Mouse (Mus musculus) hindbrain, embryonic 11.5 days (tissue): ENCODE measurements around the gene Lrp6. TPM values are rescaled to one million over a fixed set of nuclear protein-coding genes. Genes with fewer than 3 reads are reported as not detected.

Experiments
- ATAC-seq: fragments of 200-750 bp; cut with Nextera tagmentation; 2 replicates; pipeline ENCODE4 v1.8.0; 2017; ENCODE audit warnings: mild to moderate bottlenecking, moderate TSS enrichment, moderate library complexity; ENCODE audit not compliant: low FRiP score
- DNase-seq: peaks from one replicate; pipeline ENCODE4 v3.0.0-alpha.2; 2015; ENCODE audit warnings: low spot score
- H3K27ac ChIP-seq: fragments of 300-500 bp; sonication (generic); 2 replicates; pipeline ENCODE4 v1.5.1; 2014; ENCODE audit warnings: mild to moderate bottlenecking, low read depth, low read length
- H3K27me3 ChIP-seq: fragments of 300-500 bp; sonication (generic); 2 replicates; pipeline ENCODE4 v1.6.1; 2014; ENCODE audit warnings: mild to moderate bottlenecking, low read length, moderate library complexity, mixed read lengths; ENCODE audit not compliant: control insufficient read depth, insufficient read depth
- H3K36me3 ChIP-seq: fragments of 300-500 bp; sonication (generic); 2 replicates; pipeline ENCODE4 v1.6.1; 2014; ENCODE audit warnings: mild to moderate bottlenecking, low read length, moderate library complexity, mixed read lengths; ENCODE audit not compliant: control insufficient read depth, insufficient read depth
- H3K4me1 ChIP-seq: fragments of 300-500 bp; sonication (generic); replicated peaks from 2 replicates; pipeline ENCODE4 v1.6.1; 2014; ENCODE audit warnings: low read length, mixed read lengths; ENCODE audit not compliant: control insufficient read depth, insufficient read depth
- H3K4me2 ChIP-seq: fragments of 300-500 bp; sonication (generic); replicated peaks from 2 replicates; pipeline ENCODE4 v1.6.1; 2014; ENCODE audit warnings: mild to moderate bottlenecking, low read depth, low read length
- H3K4me3 ChIP-seq: fragments of 300-500 bp; sonication (generic); 2 replicates; pipeline ENCODE4 v1.5.1; 2014; ENCODE audit warnings: low read depth, low read length
- H3K9ac ChIP-seq: fragments of 300-500 bp; sonication (generic); 2 replicates; pipeline ENCODE4 v1.6.1; 2014; ENCODE audit warnings: low read depth, low read length
- H3K9me3 ChIP-seq: fragments of 300-500 bp; sonication (generic); 2 replicates; pipeline ENCODE4 v1.6.1; 2016; ENCODE audit warnings: low read length; ENCODE audit not compliant: control insufficient read depth
- WGBS: fragments of 180-500 bp; shearing (Covaris S2); extraction: QIAGEN DNeasy Blood & Tissue Kit; methylation state at CpG from one replicate; pipeline ENCODE4 v1.1.7; 2014; 5-methylcytosine and 5-hydroxymethylcytosine counted together
- polyA plus RNA-seq: library from polyadenylated mRNA; unstranded; fragments of >200 nt; fragmentation: Nextera tagmentation; extraction: Ambion mirVana; gene quantifications from 2 replicates; pipeline ENCODE4 v1.2.1, GENCODE M21; 2014

The Lrp6 gene
- 28.9 and 37.1 TPM in 2 replicates for polyA plus RNA-seq

DNA sequence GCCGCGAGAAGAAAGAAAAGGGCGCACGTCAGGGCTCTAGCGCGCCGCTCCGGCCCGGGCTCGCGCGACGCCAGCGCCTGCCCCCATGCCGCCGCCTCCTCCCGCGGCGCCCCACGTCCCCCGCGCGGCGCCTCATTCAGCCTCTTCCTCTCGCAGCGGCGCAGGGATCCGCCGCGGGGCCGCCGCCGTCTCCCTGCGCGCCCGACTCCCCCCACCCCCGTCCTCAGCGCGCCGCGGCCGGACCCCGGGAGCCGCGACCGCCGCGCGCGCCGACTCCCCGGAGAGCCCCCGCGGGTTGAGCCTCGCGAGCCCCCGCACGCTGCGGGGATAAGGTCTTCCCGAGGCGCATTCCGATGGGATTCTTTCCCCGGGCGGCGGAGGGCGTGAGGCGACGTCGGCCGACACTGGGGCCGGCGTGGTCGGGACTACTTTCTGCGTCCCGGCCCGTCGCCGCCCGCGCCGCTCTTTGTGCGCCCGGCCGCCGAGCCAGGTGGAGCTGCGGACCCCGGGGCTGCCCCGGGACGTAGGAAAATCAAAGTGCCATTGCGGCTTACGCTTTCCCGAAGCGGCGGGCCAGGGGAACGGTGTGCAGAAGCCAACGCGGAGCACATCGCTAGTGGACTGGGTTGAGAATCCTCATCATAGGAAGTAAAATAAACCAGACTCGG is at the start of gene Lrp6:
TSS of gene Lrp6 (minus strand) at position 148 of the 668 bp plus-strand sequence.
- peak within 1 kb of the TSS; percentile 86 for H3K4me3 ChIP-seq
- H3K27me3 ChIP-seq: no peaks in the 10 kb centered on the region

DNA sequence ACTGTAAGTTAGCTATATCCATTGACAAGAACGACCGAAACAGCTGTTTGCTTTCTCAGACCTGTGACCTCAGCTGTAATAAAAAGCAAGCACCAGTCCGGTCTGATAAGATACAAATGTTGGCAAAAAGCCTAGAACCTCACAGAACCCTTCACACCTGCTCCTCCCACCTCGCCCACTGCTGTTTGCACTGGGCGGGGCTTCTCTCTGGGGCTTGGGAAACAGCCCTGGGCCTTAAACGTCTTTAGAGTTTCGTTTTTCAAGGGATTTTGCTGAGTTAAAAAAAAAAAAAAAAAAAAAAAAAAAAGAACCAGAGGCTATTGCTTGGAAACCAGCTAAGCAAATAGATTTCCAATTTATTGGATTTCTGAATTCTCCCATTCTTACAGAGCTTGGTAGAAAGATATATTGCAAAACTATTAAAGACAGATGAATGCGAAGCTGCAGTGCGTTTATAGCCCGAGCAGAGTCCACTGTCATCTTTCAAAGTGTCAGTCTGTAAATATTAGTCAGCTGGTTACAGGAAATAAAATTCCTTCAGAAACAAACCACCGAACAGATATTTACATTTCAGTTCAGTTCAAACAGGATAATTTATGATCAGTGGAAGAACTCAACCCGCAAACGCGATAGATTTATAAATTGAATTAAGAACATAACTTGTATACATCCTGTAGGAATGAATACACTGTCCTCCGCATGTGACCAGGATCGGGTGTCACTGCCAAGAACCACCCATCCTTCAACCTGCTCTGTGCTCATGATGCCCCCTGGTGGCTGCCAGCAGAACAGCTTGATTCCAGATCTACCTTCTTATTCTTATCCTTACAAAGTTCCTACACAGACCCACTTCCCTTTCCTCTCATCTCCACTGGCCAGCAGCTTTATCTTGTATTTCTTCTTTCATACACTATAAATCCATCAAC is 48.2 kb upstream of the Lrp6 start:
- no peaks in the 10 kb centered on the region for H3K36me3 ChIP-seq
- ATAC-seq (peak; percentile 74), DNase-seq (peak; percentile 83)
- H3K9ac ChIP-seq: no peak overlapping the region
- H3K27ac ChIP-seq: no peak overlapping the region
- H3K4me1 ChIP-seq: no peaks in the 10 kb centered on the region
- WGBS: 25% methylated on average over 16 of the region's 16 CpGs
- H3K4me3 ChIP-seq: no peak overlapping the region
- H3K4me2 ChIP-seq: no peak overlapping the region
- no peaks in the 10 kb centered on the region for H3K27me3 ChIP-seq
- no peaks in the 10 kb centered on the region for H3K9me3 ChIP-seq

More for the DNA sequence above, at the start of gene Lrp6:
- ATAC-seq: peak; percentile 94
- Histone ChIP-seq H3K9ac (peak within 1 kb of the TSS; percentile 99), H3K36me3 (no peaks in the 10 kb centered on the region), H3K9me3 (no peaks in the 10 kb centered on the region), H3K4me2 (peak within 1 kb of the TSS; percentile 80), H3K27ac (peak within 1 kb of the TSS; percentile 96), H3K4me1 (0 out of 2 replicates have a peak, but pooled peaks cover 3% of the 10 kb centered on the region)
- under 1% methylated on average over 65 of the region's 99 CpGs for WGBS
- DNase-seq: peak; percentile 92

GRCm38 (mm10) chr6:134614322-134614721 is 47.6 kb upstream of the Lrp6 start:
- no peaks in the 10 kb centered on the region for H3K27me3 ChIP-seq
- no peaks in the 10 kb centered on the region for H3K36me3 ChIP-seq
- H3K4me2 ChIP-seq: no peak overlapping the region
- no peak overlapping the region for H3K9ac ChIP-seq
- DNase-seq: no peak
- no peak overlapping the region for H3K27ac ChIP-seq
- 89% methylated on average over 4 of the region's 4 CpGs for WGBS
- H3K4me1 ChIP-seq: no peaks in the 10 kb centered on the region
- ATAC-seq: no peak
- no peak overlapping the region for H3K4me3 ChIP-seq
- no peaks in the 10 kb centered on the region for H3K9me3 ChIP-seq

DNA sequence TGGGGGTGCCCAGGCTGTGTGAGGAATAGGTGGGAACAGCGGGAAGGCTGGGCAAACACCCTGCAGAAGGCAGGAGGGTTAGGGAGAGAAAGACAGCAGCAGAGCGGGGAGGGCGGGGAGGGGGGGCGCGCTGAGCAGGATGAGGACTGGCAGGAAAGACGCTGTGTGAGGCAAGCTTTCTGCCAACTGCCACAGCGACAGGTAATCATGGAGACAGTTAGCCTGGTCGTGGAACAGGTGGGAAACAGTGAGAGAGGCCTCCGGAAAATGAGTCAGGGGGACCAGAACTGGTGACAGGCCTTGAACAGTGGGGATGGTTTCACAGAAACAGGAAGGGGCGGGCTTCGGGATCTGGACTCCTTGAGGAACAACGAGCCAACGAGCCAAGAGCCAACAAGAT is 45.1 kb upstream of the Lrp6 start:
- WGBS: 78% methylated on average over 13 of the region's 13 CpGs
- Histone ChIP-seq H3K9ac (no peak overlapping the region), H3K4me2 (no peak overlapping the region), H3K4me3 (no peak overlapping the region), H3K9me3 (no peaks in the 10 kb centered on the region), H3K4me1 (no peaks in the 10 kb centered on the region), H3K27ac (no peak overlapping the region), H3K27me3 (no peaks in the 10 kb centered on the region), H3K36me3 (no peaks in the 10 kb centered on the region)
- ATAC-seq (no peak), DNase-seq (no peak)

GRCm38 (mm10) chr6:134610380-134610779 is 43.6 kb upstream of the Lrp6 start:
- WGBS: 86% methylated on average over 9 of the region's 9 CpGs
- ATAC-seq: no peak

DNA sequence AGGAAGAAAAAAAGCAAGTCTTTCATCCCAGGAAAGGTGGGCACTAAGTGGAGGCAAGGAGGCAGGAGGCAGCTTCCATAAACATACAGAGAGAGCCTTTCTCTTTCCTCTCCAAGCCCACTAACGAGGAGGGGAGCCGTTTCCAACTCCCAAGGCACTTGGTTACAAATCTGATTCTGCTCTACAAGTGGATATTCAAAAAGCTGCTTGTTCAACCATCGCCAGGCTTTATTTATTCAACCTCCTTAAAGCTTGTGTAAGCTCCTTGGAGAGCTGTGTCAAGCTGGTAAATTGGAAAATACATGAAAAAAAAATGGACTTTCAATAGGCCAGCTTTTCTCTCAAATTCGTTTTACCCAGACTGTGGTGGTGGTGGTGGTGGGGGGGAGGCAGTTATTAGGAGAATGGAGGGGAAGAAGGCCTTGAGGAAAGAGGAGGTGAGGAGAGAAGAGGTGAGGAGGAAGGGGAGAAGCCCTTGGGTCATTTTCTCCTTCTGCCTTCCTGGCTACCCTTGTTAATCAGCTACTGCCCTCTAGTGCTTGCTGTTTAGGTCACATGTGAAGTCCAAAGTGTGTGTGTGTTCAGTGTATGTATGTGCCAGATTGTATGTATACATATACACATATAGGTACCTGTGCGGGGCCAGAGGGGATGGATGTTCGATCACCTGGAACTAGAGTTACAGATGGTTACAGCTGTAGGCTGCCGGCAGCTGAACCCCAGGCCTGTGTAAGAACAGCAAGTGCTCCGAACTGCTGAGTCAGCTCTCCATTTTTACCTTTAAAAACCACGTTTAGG is 40.4 kb upstream of the Lrp6 start:
- 62% methylated on average over 9 of the region's 9 CpGs for WGBS
- H3K27ac ChIP-seq: no peak overlapping the region
- DNase-seq (peak; percentile 62), ATAC-seq (peak; percentile 49)
- H3K9ac ChIP-seq: no peak overlapping the region
- H3K4me3 ChIP-seq: no peak overlapping the region
- H3K36me3 ChIP-seq: no peaks in the 10 kb centered on the region
- no peaks in the 10 kb centered on the region for H3K9me3 ChIP-seq
- H3K4me1 ChIP-seq: no peaks in the 10 kb centered on the region
- H3K4me2 ChIP-seq: no peak overlapping the region
- H3K27me3 ChIP-seq: no peaks in the 10 kb centered on the region

More at GRCm38 (mm10) chr6:134610380-134610779, 43.6 kb upstream of the Lrp6 start:
- no peak overlapping the region for H3K4me3 ChIP-seq
- no peak overlapping the region for H3K27ac ChIP-seq
- no peak for DNase-seq
- no peaks in the 10 kb centered on the region for H3K4me1 ChIP-seq
- H3K9ac ChIP-seq: no peak overlapping the region
- no peak overlapping the region for H3K4me2 ChIP-seq
- H3K27me3 ChIP-seq: no peaks in the 10 kb centered on the region
- no peaks in the 10 kb centered on the region for H3K36me3 ChIP-seq
- H3K9me3 ChIP-seq: no peaks in the 10 kb centered on the region

GRCm38 (mm10) chr6:134606540-134606939 is 39.8 kb upstream of the Lrp6 start:
- no peak overlapping the region for H3K27ac ChIP-seq
- no peak overlapping the region for H3K4me2 ChIP-seq
- no peak overlapping the region for H3K9ac ChIP-seq
- H3K9me3 ChIP-seq: no peaks in the 10 kb centered on the region
- H3K36me3 ChIP-seq: no peaks in the 10 kb centered on the region
- 76% methylated on average over 6 of the region's 6 CpGs for WGBS
- ATAC-seq: no peak
- H3K27me3 ChIP-seq: no peaks in the 10 kb centered on the region
- DNase-seq: no peak
- no peak overlapping the region for H3K4me3 ChIP-seq
- no peaks in the 10 kb centered on the region for H3K4me1 ChIP-seq

DNA sequence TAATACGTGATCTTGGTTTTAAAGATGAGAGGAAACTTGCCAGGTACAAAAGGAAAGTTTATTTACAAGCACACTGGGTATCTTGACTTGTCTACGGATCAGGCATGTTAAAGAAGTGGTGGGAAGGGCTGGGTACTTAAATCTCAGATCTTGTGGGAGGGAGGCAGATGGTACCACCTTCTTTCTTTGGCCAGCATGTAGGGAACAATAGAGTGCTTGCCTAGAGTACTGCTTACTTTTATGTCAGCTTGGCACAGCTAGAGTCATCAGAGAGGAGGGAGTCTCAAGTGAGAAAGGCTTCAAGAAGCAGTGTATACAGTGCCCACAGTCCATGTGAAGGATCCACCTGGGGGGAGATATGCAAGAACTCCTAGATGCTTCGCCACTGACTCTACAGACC is 38.4 kb upstream of the Lrp6 start:
- H3K27me3 ChIP-seq: no peaks in the 10 kb centered on the region
- no peak overlapping the region for H3K27ac ChIP-seq
- H3K36me3 ChIP-seq: no peaks in the 10 kb centered on the region
- DNase-seq (no peak), ATAC-seq (no peak)
- no peak overlapping the region for H3K4me2 ChIP-seq
- H3K9me3 ChIP-seq: no peaks in the 10 kb centered on the region
- no peak overlapping the region for H3K4me3 ChIP-seq
- H3K9ac ChIP-seq: no peak overlapping the region
- 82% methylated on average over 3 of the region's 3 CpGs for WGBS
- no peaks in the 10 kb centered on the region for H3K4me1 ChIP-seq
